Mouse (Mus musculus) cerebellum, adult 2 months (tissue): Measurements from ENCODE around the gene Smarce1.

Experiments used
- CTCF ChIP-seq: fragments of 200-500 bp; IDR thresholded peaks from 2 replicates; pipeline ENCODE4 v1.5.1; 2011; ENCODE audit warnings: low read depth, mild to moderate bottlenecking, control low read depth, low read length, moderate library complexity, borderline replicate concordance; ENCODE audit not compliant: insufficient read depth
- POLR2A ChIP-seq: fragments of 200-500 bp; IDR thresholded peaks from 2 replicates; pipeline ENCODE4 v1.6.1; 2011; ENCODE audit warnings: low read length, control low read depth, borderline replicate concordance; ENCODE audit not compliant: insufficient read depth

DNA sequence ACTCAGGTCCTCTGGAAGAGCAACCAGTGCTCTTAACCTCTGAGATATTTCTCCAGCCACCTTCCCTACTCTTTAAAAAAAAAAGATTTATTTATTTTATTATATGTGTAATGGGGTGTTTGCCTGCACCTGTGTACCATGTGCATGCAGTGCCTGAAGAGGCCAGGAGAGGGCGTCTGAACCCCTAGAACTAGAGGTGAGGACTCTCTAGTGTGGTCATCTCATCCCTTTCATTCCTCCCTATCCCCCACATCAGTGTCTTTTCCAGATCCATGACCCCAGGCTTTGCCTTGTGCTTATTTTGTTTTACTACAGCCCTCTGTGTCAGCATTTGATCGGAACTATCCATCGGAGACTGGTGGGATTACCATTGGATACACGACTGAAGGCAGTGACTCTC lies 18.3 kb upstream of the Smarce1 start:
- peak; percentile 82 for TF ChIP-seq CTCF
- no peak for TF ChIP-seq POLR2A
